Mouse (Mus musculus): Measurements from ENCODE around the gene P2rx6.

The P2rx6 gene

GRCm38 (mm10) chr16:17626269-17626555 lies 64.5 kb downstream of the P2rx6 start:
- DNase-seq (ENCODE audit: low spot score in 2 of 2), result no peak

Data from right cerebral cortex, postnatal 36 days (tissue).